Mouse (Mus musculus): ENCODE measurements around the gene Klhl22.

The Klhl22 gene

GRCm38 (mm10) chr16:17802839-17803674, 43.6 kb downstream of the Klhl22 start:
- peak in 1 of 2 experiments; percentile 55 for DNase-seq

- DNase-seq: no peak
Observed at GRCm38 (mm10) chr16:17803675-17804448, 44.4 kb downstream of the Klhl22 start.

- DNase-seq: no peak
Observed at GRCm38 (mm10) chr16:17804449-17804912, 45.1 kb downstream of the Klhl22 start.

- no peak for DNase-seq
Observed at GRCm38 (mm10) chr16:17804982-17805381, 45.6 kb downstream of the Klhl22 start.

GRCm38 (mm10) chr16:17806581-17807191, 47.3 kb downstream of the Klhl22 start:
- DNase-seq: no peak

- peak; percentile 80 to 82 for DNase-seq
Observed at GRCm38 (mm10) chr16:17807192-17808009, 48.0 kb downstream of the Klhl22 start.

- DNase-seq: no peak
Observed at GRCm38 (mm10) chr16:17809125-17809524, 49.7 kb downstream of the Klhl22 start.

- DNase-seq: peak in 1 of 2 experiments; percentile 43
Observed at GRCm38 (mm10) chr16:17809711-17810110, 50.3 kb downstream of the Klhl22 start.

GRCm38 (mm10) chr16:17812120-17812519, 52.7 kb downstream of the Klhl22 start:
- DNase-seq: no peak

GRCm38 (mm10) chr16:17813173-17813572, 53.8 kb downstream of the Klhl22 start:
- no peak for DNase-seq

- peak; percentile 67 to 80 for DNase-seq
Observed at GRCm38 (mm10) chr16:17815411-17816402, 56.3 kb downstream of the Klhl22 start.

- no peak for DNase-seq
Observed at GRCm38 (mm10) chr16:17816528-17816927, 57.1 kb downstream of the Klhl22 start.

- no peak for DNase-seq
Observed at GRCm38 (mm10) chr16:17826500-17826899, 67.1 kb downstream of the Klhl22 start.

- no peak for DNase-seq
Observed at GRCm38 (mm10) chr16:17828229-17828628, 68.8 kb downstream of the Klhl22 start.

GRCm38 (mm10) chr16:17828867-17829266, 69.4 kb downstream of the Klhl22 start:
- DNase-seq: no peak

GRCm38 (mm10) chr16:17830385-17831178, 71.2 kb downstream of the Klhl22 start:
- no peak for DNase-seq

- no peak for DNase-seq
Observed at GRCm38 (mm10) chr16:17831781-17832180, 72.4 kb downstream of the Klhl22 start.

GRCm38 (mm10) chr16:17832821-17833220, 73.4 kb downstream of the Klhl22 start, which contains the start of gene B830017H08Rik:
B830017H08Rik (plus strand) TSS chr16:17833121.
- DNase-seq: no peak

GRCm38 (mm10) chr16:17833321-17833680, 73.9 kb downstream of the Klhl22 start:
- DNase-seq: no peak
